Mouse (Mus musculus) testis, adult 2 months (tissue): Measurements from ENCODE around the gene Uncx.

Source experiments
- CTCF ChIP-seq: fragments of 200-500 bp; IDR thresholded peaks from 2 replicates; pipeline ENCODE4 v1.5.1; 2012; ENCODE audit warnings: low read depth, mild to moderate bottlenecking, inconsistent platforms, low read length, moderate library complexity; ENCODE audit not compliant: control insufficient read depth, insufficient read depth, insufficient replicate concordance
- POLR2A ChIP-seq: fragments of 200-500 bp; IDR thresholded peaks from 2 replicates; pipeline ENCODE4 v1.6.1; 2012; ENCODE audit warnings: low read depth, mild to moderate bottlenecking, inconsistent platforms, low read length, moderate library complexity; ENCODE audit not compliant: control insufficient read depth

- TF ChIP-seq POLR2A (no peak), CTCF (no peak)
Measured at GRCm38 (mm10) chr5:139564663-139565062, 21.4 kb downstream of the Uncx start.
